Mouse (Mus musculus) hindbrain, embryonic 15.5 days (tissue): ENCODE data around the gene Rfx8. TPM values are rescaled to one million over a fixed set of nuclear protein-coding genes. Genes with fewer than 3 reads are reported as not detected.

ENCODE experiments used
- ATAC-seq: fragments of 200-750 bp; cut with Nextera tagmentation; 2 replicates; pipeline ENCODE4 v1.8.0; 2017; ENCODE audit warnings: low read depth, moderate number of reproducible peaks, moderate TSS enrichment; ENCODE audit not compliant: low FRiP score
- H3K27ac ChIP-seq: fragments of 300-500 bp; sonication (generic); replicated peaks from 2 replicates; pipeline ENCODE4 v1.5.1; 2015; ENCODE audit warnings: mild to moderate bottlenecking, inconsistent platforms
- H3K27me3 ChIP-seq: fragments of 300-500 bp; sonication (generic); 2 replicates; pipeline ENCODE4 v1.6.1; 2015; ENCODE audit warnings: control low read depth, inconsistent platforms
- H3K36me3 ChIP-seq: fragments of 300-500 bp; sonication (generic); 2 replicates; pipeline ENCODE4 v1.6.1; 2015; ENCODE audit warnings: control low read depth, inconsistent platforms
- H3K4me1 ChIP-seq: fragments of 300-500 bp; sonication (generic); replicated peaks from 2 replicates; pipeline ENCODE4 v1.6.1; 2015; ENCODE audit warnings: control low read depth, inconsistent platforms
- H3K4me2 ChIP-seq: fragments of 300-500 bp; sonication (generic); 2 replicates; pipeline ENCODE4 v1.6.1; 2015; ENCODE audit warnings: moderate library complexity, mild to moderate bottlenecking, inconsistent platforms
- H3K4me3 ChIP-seq: fragments of 300-500 bp; sonication (generic); 2 replicates; pipeline ENCODE4 v1.5.1; 2015; ENCODE audit warnings: mild to moderate bottlenecking, inconsistent platforms
- H3K9ac ChIP-seq: fragments of 300-500 bp; sonication (generic); 2 replicates; pipeline ENCODE4 v1.6.1; 2015; ENCODE audit warnings: inconsistent platforms
- H3K9me3 ChIP-seq: fragments of 300-500 bp; sonication (generic); 2 replicates; pipeline ENCODE4 v1.6.1; 2016; ENCODE audit warnings: control low read depth, inconsistent platforms
- WGBS: fragments of 180-500 bp; shearing (Covaris S2); methylation state at CpG from one replicate; pipeline ENCODE4 v1.1.7; 2015; 5-methylcytosine and 5-hydroxymethylcytosine counted together
- polyA plus RNA-seq: library from polyadenylated mRNA; unstranded; fragments of >200 nt; fragmentation: Nextera tagmentation; extraction: Ambion mirVana; gene quantifications from 2 replicates; pipeline ENCODE4 v1.2.1, GENCODE M21; 2015

The Rfx8 gene
- polyA plus RNA-seq, 1 experiment from 2014 or later = 0.35 TPM

DNA sequence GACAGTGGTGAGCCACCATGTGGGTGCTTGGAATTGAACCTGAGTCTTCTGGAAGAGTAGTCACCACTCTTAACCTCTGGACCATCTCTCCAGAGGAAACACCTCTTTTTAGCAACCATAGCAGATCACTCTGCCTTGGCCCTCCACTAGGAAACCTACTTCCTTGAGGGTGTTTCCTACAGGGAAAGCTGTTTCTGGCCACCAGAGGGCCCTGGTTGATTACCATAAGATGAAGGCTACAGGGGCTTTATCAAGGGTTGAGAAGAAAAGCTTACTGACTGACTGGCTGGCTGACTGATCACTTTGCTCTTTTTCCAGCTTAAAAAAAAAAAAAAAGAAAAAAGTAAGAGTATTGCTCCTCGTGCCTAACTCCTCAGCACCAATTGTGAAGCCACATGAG lies 35.0 kb downstream of the Rfx8 start:
- Histone ChIP-seq H3K4me2 (no peak overlapping the region), H3K27ac (no peak overlapping the region), H3K4me3 (no peak overlapping the region), H3K4me1 (no peaks in the 10 kb centered on the region; the same call in 1 of the 2 replicates), H3K36me3 (no peaks in the 10 kb centered on the region), H3K27me3 (no peaks in the 10 kb centered on the region), H3K9me3 (no peaks in the 10 kb centered on the region), H3K9ac (no peak overlapping the region)
- WGBS = 4% methylated on average over 1 of the region's 1 CpGs
- peak; percentile 62; the same call in 1 of the 2 replicates for ATAC-seq

DNA sequence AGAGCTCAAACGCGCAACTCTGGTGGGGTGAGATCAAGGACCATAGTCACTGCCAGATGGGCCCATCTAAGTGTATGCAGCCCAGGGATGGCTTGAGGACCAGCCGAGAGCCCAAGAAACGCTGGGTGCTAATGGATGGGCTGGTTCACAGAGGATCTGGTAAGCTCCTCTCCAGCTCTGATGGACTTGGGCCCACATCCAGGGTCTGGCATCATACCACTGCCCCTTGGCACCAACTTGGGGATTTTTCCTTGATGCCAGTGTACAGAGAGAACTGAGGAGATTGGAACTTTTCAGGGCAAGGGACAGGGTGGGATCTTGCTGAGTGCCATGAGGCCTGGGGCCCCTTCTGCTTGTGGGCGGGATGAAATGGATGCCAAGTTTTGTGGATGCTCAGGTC lies 39.2 kb downstream of the Rfx8 start:
- no peak overlapping the region for H3K27ac ChIP-seq
- WGBS = 97% methylated on average over 5 of the region's 5 CpGs
- H3K4me1 ChIP-seq = no peaks in the 10 kb centered on the region; the same call in 1 of the 2 replicates
- no peak overlapping the region for H3K4me2 ChIP-seq
- no peaks in the 10 kb centered on the region for H3K36me3 ChIP-seq
- no peak overlapping the region for H3K9ac ChIP-seq
- no peak for ATAC-seq
- H3K4me3 ChIP-seq = no peak overlapping the region
- H3K9me3 ChIP-seq = no peaks in the 10 kb centered on the region
- no peaks in the 10 kb centered on the region for H3K27me3 ChIP-seq

DNA sequence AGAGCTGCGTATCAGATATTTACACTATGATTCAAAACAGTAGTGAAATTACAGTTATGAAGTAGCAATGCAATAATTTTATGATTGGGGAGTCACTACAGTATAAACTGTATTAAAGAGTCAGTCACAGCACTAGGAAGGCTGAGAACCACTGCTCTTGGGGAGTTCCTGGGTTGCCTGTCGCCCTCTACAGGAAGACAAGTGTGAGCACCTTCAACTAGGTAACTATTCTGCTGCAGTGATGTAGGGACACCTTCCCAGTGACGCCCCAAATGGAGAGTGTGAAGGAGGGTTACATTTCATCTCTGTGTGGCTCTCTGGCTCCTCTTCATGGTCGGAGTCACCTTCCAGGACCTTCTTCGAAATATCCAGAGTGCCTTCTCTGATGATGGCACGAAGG lies 40.3 kb downstream of the Rfx8 start:
- ATAC-seq = no peak
- no peak overlapping the region for H3K4me2 ChIP-seq
- no peaks in the 10 kb centered on the region for H3K27me3 ChIP-seq
- no peaks in the 10 kb centered on the region for H3K4me1 ChIP-seq
- no peak overlapping the region for H3K4me3 ChIP-seq
- no peaks in the 10 kb centered on the region for H3K36me3 ChIP-seq
- no peak overlapping the region for H3K27ac ChIP-seq
- no peaks in the 10 kb centered on the region for H3K9me3 ChIP-seq
- 65% methylated on average over 6 of the region's 6 CpGs for WGBS
- no peak overlapping the region for H3K9ac ChIP-seq

DNA sequence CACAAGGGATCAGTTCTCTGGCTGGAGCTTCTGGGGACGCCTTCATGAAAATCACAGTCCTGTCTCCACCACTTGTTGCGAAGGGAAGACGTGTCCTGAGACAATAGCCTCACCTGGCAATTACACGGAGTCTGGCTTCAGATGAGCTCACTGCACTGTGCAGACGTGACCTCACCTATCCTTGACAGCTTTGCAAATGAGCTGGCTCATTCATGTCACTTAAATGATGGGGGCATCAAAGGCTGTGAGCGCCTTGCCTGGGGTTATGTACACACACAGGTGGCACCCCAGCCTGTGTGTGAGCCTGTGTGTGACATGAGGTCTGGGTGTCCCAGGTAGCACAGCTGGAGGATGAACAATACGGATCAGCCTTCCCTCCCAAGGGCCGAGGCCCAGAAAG lies 41.9 kb downstream of the Rfx8 start:
- H3K36me3 ChIP-seq = no peaks in the 10 kb centered on the region
- no peak for ATAC-seq
- 75% methylated on average over 8 of the region's 8 CpGs for WGBS
- H3K9ac ChIP-seq = no peak overlapping the region
- no peaks in the 10 kb centered on the region for H3K27me3 ChIP-seq
- H3K4me3 ChIP-seq = no peak overlapping the region
- no peaks in the 10 kb centered on the region for H3K9me3 ChIP-seq
- no peaks in the 10 kb centered on the region for H3K4me1 ChIP-seq
- H3K27ac ChIP-seq = no peak overlapping the region
- no peak overlapping the region for H3K4me2 ChIP-seq

DNA sequence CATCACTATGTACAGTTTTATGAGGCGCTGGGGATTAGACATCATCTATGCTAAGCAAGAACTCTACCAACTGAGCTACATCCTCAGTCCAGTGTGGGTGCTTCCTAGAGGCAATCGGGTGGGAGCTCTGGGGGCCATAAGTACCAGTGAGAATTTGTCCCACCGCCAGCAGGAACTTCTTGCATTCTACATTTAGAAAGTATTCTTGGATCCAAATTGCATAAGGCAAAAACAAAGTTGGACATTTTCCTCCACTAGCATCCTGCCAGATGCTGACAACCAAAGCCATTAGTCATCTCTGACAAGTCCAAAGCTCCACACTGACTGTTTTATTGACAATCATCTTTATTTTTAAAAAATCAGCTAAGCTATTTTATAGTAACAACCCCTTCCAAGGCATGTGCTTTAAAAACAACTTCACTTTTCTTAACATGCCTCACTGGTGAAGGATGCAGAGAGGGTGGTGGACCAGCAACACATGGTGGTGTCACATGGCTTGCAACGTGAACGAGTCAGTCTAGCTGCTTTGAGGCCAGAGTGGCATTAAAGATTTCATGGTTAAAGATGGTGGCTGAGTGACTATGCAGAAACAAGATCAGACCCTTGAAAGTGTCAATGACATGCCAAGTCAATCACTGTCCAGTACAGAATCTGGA lies 44.4 kb downstream of the Rfx8 start:
- Histone ChIP-seq H3K4me2 (no peak overlapping the region), H3K27ac (no peak overlapping the region), H3K36me3 (no peaks in the 10 kb centered on the region), H3K9me3 (no peaks in the 10 kb centered on the region), H3K4me1 (no peaks in the 10 kb centered on the region), H3K4me3 (no peak overlapping the region), H3K9ac (no peak overlapping the region), H3K27me3 (no peaks in the 10 kb centered on the region)
- ATAC-seq = no peak
- 89% methylated on average over 5 of the region's 5 CpGs for WGBS

DNA sequence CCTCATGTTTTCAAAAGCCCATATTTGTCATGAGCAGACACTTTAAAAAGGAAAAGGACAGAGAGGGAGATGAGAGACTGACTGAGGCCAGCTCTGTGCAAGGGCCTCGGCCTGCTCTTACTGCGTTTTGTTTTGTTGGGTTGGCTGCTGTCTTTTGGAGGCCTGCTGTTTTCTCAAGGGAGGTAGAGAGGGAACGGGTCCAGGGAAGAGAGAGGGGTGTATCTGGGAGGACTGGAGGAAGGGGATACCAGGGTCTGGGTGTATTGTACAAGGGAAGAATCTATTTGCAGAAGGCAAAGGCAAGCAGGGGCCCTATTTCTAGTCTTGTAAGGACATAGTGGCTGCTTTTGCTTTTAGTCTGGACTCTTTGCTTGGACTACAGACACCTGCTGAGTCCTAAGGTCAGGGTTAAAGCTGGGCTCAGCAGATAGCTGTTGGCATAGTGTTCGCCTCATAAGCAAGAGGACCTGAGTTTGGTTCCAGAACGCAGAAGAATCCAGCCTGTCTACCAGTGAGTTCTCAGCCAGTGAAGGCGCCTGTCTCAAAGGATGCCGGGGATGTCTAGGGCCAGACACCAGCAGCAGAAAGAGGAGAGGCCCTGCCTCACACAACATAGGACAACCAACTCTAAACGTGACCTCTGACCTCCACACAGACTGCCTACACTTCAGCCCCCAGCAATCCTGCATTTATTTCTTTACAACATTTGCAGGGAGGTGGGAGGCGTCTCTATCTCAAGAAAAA lies 48.3 kb downstream of the Rfx8 start:
- no peak for ATAC-seq
- H3K27ac ChIP-seq = no peak overlapping the region
- WGBS = 77% methylated on average over 9 of the region's 9 CpGs

DNA sequence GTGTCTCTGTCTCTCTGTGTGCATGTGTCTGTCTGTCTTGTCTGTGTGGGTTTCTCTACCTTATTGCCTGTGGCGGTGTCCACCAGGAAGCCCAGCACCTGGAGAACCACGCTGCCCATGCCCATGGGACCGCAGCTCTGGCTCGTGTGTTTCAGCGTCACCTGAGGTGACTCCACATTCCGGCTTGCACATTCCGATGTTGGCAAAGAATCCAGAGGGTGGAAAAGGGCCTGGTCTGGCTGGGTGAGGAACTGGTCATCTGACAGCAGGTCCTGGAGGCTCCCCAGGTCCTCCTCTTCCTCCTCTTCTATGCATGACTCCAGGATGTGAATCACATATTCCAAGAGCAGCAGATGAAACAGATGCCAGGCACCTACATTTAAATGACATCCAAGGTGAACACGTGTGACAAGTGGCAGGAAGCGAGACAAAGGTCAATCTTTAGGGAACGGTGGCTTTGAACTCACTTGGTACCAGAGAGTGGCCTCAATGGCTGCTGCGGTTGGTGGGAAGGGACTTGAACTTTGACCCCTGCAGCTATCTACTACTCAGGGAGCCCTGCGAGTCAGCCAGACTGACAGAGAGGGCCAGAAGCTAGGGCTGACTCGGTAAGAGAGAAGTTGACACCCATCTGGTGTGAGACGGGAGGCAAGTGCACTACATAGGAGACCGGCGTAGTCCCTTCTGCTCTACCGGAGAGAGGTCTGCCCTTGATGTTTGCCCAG lies 50.4 kb downstream of the Rfx8 start:
- Histone ChIP-seq H3K27ac (no peak overlapping the region), H3K9ac (no peak overlapping the region), H3K4me2 (no peak overlapping the region), H3K4me3 (no peak overlapping the region), H3K9me3 (no peaks in the 10 kb centered on the region), H3K4me1 (no peaks in the 10 kb centered on the region), H3K36me3 (no peaks in the 10 kb centered on the region), H3K27me3 (no peaks in the 10 kb centered on the region)
- no peak for ATAC-seq
- 91% methylated on average over 17 of the region's 17 CpGs for WGBS

More for the DNA sequence above, 48.3 kb downstream of the Rfx8 start:
- H3K4me1 ChIP-seq = no peaks in the 10 kb centered on the region
- no peaks in the 10 kb centered on the region for H3K27me3 ChIP-seq
- H3K9me3 ChIP-seq = no peaks in the 10 kb centered on the region
- H3K4me2 ChIP-seq = no peak overlapping the region
- H3K9ac ChIP-seq = no peak overlapping the region
- no peaks in the 10 kb centered on the region for H3K36me3 ChIP-seq
- H3K4me3 ChIP-seq = no peak overlapping the region

DNA sequence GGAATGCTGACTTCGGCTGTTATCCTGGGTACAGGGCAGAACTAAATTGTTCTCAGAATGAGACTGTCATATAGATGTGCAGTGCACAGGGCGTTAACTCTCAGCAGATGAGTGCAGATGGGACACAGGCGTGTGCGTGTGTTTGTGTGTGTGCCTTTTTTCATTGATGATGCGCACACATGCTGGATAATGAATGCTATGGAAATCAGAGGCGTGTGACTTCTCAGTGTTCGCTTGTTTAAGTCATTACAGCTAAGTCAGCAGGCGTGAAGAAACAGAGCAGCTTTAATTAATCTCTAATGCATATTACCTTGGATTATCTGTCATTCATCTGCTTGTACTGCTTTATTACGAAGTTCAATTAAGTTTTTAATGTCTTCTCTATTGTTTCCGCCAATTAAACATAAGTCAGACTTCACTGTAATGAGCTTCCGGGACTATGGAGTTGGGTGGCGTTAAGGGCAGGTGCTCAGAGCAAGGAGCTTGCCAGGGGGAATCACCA lies 54.0 kb downstream of the Rfx8 start:
- peak; percentile 57; the same call in 1 of the 2 replicates for ATAC-seq
- Histone ChIP-seq H3K27ac (no peak overlapping the region), H3K9me3 (no peaks in the 10 kb centered on the region), H3K36me3 (no peaks in the 10 kb centered on the region), H3K4me1 (no peaks in the 10 kb centered on the region), H3K27me3 (no peaks in the 10 kb centered on the region), H3K9ac (no peak overlapping the region), H3K4me3 (no peak overlapping the region), H3K4me2 (no peak overlapping the region)
- 48% methylated on average over 12 of the region's 12 CpGs for WGBS

DNA sequence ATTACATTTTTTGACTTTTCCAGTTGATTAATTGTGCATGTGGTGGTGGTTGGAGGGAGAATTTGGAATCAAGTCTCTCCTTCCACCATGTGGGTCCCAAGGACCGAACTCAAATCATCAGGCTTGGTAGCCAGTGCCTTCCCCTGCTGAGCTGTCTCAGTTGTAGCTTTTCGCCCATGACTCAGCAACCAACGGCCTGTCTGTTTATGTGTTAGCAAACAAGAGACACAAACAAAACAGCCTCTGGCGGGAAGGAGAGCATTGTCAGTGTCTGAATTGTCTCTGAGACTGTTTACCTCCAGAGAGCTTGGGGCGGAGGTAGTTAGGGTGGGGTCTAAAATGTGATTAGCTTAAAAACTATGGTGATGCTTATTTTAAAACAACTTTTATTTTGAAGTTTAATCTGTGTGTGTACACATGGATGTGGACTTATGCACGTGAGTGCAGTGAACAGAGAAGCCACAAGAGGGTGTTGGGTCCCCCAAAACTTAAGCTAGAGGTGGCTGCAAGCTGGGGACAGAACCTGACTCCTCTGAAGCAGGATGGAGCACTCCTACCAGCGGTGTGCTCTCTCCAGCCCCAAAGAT lies 56.7 kb downstream of the Rfx8 start:
- no peak overlapping the region for H3K9ac ChIP-seq
- no peak overlapping the region for H3K27ac ChIP-seq
- ATAC-seq = no peak
- no peaks in the 10 kb centered on the region for H3K9me3 ChIP-seq
- H3K4me2 ChIP-seq = no peak overlapping the region
- no peaks in the 10 kb centered on the region for H3K4me1 ChIP-seq
- no peaks in the 10 kb centered on the region for H3K36me3 ChIP-seq
- no peak overlapping the region for H3K4me3 ChIP-seq
- H3K27me3 ChIP-seq = no peaks in the 10 kb centered on the region
- 90% methylated on average over 7 of the region's 7 CpGs for WGBS

DNA sequence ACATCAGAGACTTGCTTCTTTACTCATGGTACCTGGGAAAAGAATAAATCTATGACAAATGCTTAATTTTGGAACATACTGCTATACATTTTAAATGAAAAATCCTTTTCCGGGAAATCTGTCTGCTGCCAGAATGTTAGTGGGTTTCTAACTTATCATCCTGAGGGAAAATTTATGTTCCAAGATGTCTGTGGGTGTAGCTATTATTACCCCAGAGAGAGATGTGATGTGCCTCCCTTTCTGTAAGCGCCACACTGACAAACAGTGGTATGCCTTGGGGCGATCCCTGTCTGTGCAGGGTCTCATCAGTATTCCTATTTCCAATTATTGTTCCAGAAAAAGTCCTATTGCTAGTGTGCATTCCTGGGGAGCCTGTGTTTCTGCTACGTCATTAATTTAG lies 57.7 kb downstream of the Rfx8 start:
- no peak for ATAC-seq

DNA sequence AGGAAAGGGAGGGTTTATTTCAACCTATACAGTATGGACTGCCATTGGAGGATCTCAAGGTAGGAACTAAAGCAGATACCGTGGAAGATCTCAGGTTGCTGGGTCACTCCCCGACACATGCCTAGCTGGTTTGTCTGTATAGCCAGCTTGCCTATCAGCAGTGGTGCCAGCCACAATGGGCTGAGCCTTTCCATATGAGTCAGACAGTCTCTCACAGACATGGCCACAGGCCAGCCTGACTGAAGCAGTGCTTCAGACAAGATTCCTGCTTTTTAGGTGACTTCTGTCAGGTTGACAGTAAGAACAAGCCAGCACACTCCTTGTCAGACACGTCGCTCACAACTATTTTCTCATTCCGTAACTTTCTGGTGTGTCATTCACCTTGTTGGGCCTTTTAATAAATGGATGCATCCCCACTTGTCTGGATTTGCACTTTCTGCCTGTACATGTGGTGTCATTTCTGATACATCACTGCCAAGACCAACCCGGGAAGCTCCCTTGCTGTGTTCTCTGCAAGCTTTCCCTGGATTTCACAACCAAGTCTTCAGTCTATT lies 63.7 kb downstream of the Rfx8 start:
- Histone ChIP-seq H3K27me3 (peaks cover 4% of the 10 kb centered on the region; the same call in 1 of the 2 replicates), H3K4me3 (no peak overlapping the region), H3K9me3 (no peaks in the 10 kb centered on the region), H3K4me2 (no peak overlapping the region), H3K36me3 (no peaks in the 10 kb centered on the region), H3K27ac (no peak overlapping the region), H3K9ac (no peak overlapping the region), H3K4me1 (no peaks in the 10 kb centered on the region)
- WGBS = 89% methylated on average over 6 of the region's 6 CpGs
- ATAC-seq = no peak

More for the DNA sequence above, 57.7 kb downstream of the Rfx8 start:
- no peak overlapping the region for H3K4me2 ChIP-seq
- H3K9me3 ChIP-seq = no peaks in the 10 kb centered on the region
- WGBS = 65% methylated on average over 4 of the region's 4 CpGs
- H3K4me1 ChIP-seq = no peaks in the 10 kb centered on the region
- no peaks in the 10 kb centered on the region for H3K36me3 ChIP-seq
- H3K9ac ChIP-seq = no peak overlapping the region
- H3K27me3 ChIP-seq = no peaks in the 10 kb centered on the region
- no peak overlapping the region for H3K4me3 ChIP-seq
- no peak overlapping the region for H3K27ac ChIP-seq
